Mouse (Mus musculus): ENCODE measurements around the gene Zfp595. TPM values are rescaled to one million over a fixed set of nuclear protein-coding genes. Genes with fewer than 3 reads are reported as not detected.
A peak's percentile ranks its signal among the peaks of the same experiment; 100 is the strongest.
"Not testable (repeated sequence)": the region's sequence is repeated elsewhere in the genome, so short reads cannot be mapped to it uniquely, and the experiment has no call there.

Gene Zfp595
- polyA plus RNA-seq (2016; fragmentation: Nextera tagmentation; extraction: Ambion mirVana): 1.7 and 2.0 TPM in 2 replicates

DNA sequence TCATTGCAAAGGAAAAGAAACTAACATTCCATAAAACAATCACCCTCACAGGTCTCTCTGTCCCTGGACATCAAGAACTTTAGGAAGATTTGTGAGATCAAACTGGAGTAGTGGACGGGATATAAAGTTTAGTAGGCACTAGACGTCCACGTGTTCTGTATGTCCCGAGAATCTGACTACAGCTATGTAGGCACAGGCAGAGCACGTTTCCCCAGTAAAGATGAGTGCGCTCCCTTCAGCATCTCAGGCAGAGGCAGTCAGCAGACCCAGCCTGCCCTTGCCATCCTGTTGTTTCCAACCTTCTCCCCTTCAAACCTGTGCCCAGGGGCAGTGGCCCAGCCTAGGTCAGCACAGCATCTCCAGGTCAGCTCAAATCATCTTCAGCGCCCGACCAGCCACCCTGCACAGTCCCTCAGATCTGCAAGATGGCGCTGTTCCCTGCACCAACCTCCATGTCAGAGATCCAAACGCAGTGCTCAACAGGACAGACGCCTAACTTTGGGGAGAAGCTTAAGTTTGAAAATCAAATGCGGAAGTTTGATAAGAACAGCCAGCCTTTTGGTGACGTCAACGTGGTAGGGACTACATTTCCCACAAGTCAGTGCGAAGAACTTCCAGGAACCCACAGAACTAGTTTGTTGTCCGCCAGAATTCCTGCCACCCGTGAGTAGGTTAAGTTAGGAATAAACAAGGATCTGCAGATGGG lies at the start of gene Zfp595:
Zfp595 (minus strand) TSS at position 552 of the 706 bp plus-strand sequence.
- no peak within 1 kb of the TSS for H3K27ac ChIP-seq

DNA sequence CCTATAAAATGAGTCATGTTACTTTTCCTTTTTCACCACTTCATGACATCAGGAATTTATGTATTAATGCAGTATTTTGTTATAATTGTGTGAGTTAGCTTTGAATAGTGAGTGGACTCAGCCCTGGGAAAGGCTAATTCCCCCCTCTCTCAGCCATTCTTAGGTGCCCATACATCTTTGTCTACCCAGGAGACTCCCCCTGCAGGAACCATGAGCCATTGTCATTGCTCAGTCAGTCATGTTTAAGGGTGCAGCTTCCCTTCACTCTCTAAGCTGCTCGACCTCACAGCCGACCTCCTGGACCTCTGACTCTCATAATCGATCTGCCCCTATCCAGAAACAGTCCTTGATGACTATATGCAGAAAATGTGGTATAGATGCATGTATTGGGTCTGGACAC lies 43.9 kb upstream of the Zfp595 start:
- H3K27ac ChIP-seq; H3K9ac ChIP-seq; H3K27me3 ChIP-seq (replicated peaks); H3K36me3 ChIP-seq; H3K4me2 ChIP-seq (replicated peaks); H3K9me3 ChIP-seq; H3K4me3 ChIP-seq; H3K4me1 ChIP-seq: not testable (repeated sequence)
- WGBS: 55% methylated on average over 3 of the region's 3 CpGs
- ATAC-seq (ENCODE audit: low FRiP score, low read depth): 0 out of 2 replicates have a peak, but pooled peaks have one; percentile 29

More for the DNA sequence above, at the start of gene Zfp595:
- Histone ChIP-seq H3K4me3 (peak within 1 kb of the TSS; percentile 45), H3K27me3 (replicated peaks) (no peaks in the 10 kb centered on the region), H3K4me2 (replicated peaks) (peak within 1 kb of the TSS; percentile 68), H3K4me1 (peaks cover 3% of the 10 kb centered on the region; the same call in 1 of the 2 replicates), H3K9me3 (no peaks in the 10 kb centered on the region), H3K9ac (peak within 1 kb of the TSS; percentile 55), H3K36me3 (no peaks in the 10 kb centered on the region)
- peak; percentile 94 for ATAC-seq (ENCODE audit: low FRiP score, low read depth)
- 21% methylated on average over 17 of the region's 17 CpGs for WGBS

DNA sequence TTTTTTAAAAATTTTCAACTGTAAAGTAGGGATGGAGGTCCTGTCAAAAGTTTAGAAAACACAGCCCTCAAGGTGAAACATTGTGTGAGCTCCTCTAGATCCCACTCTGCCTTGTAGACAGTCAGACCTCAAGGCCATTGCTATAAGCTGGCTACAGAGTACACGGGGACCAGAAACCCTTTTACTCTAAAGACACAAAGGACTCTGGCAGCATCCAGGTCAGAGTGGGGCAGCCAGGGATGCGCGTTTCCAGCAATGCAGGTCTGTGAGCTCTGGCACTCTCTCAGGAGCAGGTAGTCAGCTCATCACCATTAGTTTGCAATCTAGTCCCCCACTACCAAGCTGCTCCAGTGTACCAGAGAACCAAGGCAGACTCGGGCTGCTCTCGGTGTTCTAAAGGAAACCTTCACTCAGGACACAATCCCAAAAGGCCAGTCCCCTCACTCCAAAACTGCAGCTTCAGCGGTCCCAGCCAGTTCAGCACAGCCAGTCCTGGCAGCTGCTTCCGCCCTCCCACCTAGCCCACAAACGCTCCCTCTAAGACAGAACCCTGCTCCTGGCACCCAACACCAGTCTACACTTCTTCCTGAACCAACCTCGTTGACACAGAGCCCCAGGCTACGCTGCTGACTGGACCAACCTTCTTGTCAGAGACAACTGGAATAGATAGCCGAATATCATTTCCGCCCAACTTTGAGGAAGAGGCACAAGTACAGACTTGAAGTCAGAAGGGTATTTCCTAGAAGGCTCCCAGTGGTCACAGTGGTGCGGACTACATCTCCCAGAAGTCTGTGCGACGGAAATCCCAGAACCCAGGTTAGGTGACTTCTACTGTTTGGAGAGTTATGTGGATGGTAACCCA lies 42.9 kb upstream of the Zfp595 start, which contains the start of the genes Gm28041 and Zfp456:
Gm28041 (minus strand) TSS at position 684 of the 862 bp plus-strand sequence.
Zfp456 (minus strand) TSS at position 761 of the 862 bp plus-strand sequence.
- peak within 1 kb of the TSS; percentile 53 for H3K4me2 ChIP-seq (replicated peaks)
- not testable (repeated sequence) for H3K9me3 ChIP-seq; H3K27ac ChIP-seq; H3K27me3 ChIP-seq (replicated peaks); H3K9ac ChIP-seq; H3K36me3 ChIP-seq; H3K4me1 ChIP-seq
- H3K4me3 ChIP-seq: peak within 1 kb of the TSS; percentile 29
- peak; percentile 97 for ATAC-seq (ENCODE audit: low FRiP score, low read depth)
- WGBS: 20% methylated on average over 14 of the region's 15 CpGs

DNA sequence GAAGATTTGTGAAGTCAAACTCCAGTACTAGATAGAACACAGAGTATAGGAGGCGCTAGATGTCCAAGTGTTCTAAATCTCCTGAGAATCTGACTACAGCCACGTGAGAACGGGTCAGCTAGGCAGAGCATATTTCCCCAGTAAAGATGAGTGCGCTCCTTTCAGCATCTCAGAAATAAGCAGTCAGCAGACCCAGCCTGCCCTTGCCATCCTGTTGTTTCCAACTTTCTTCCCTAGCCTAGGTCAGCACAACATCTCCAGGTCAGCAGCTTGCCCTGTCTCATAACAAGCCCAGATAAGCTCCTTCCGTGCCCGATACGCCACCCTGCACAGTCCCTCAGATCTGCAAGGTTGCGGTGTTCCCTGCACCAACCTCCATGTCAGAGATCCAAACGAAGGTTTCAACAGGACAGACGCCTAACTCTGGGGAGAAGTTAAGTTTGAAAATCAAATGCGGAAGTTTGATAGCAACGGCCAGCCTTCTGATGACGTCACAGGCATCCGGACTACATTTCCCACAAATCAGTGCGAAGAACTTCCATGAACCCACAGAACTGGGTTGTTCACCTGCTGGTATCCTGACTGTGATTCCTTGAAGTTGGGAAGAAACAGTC lies 27.9 kb upstream of the Zfp595 start, which contains the start of the genes Gm28044 and Zfp953:
Gm28044 (minus strand) TSS at position 406 of the 614 bp plus-strand sequence.
Zfp953 (minus strand) TSS at position 475 of the 614 bp plus-strand sequence.
- H3K9me3 ChIP-seq: no peaks in the 10 kb centered on the region
- ATAC-seq (ENCODE audit: low FRiP score, low read depth): peak; percentile 94
- H3K4me3 ChIP-seq: peak within 1 kb of the TSS; percentile 65
- H3K4me2 ChIP-seq (replicated peaks): peak within 1 kb of the TSS; percentile 75
- no peaks in the 10 kb centered on the region for H3K36me3 ChIP-seq
- peak within 1 kb of the TSS; percentile 54 for H3K9ac ChIP-seq
- no peak within 1 kb of the TSS for H3K27ac ChIP-seq
- under 1% methylated on average over 15 of the region's 15 CpGs for WGBS
- no peaks in the 10 kb centered on the region for H3K4me1 ChIP-seq
- no peaks in the 10 kb centered on the region for H3K27me3 ChIP-seq (replicated peaks)

- Histone ChIP-seq H3K4me3 (no peak overlapping the region), H3K27me3 (replicated peaks) (no peaks in the 10 kb centered on the region), H3K4me1 (no peaks in the 10 kb centered on the region), H3K27ac (no peak overlapping the region), H3K4me2 (replicated peaks) (no peak overlapping the region), H3K36me3 (no peaks in the 10 kb centered on the region), H3K9ac (no peak overlapping the region), H3K9me3 (no peaks in the 10 kb centered on the region)
- ATAC-seq (ENCODE audit: low FRiP score, low read depth): no peak
Observed at GRCm38 (mm10) chr13:67351854-67352253, 19.5 kb upstream of the Zfp595 start.

GRCm38 (mm10) chr13:67343422-67343821 lies 11.1 kb upstream of the Zfp595 start:
- H3K36me3 ChIP-seq: no peaks in the 10 kb centered on the region
- no peak overlapping the region for H3K27ac ChIP-seq
- no peaks in the 10 kb centered on the region for H3K9me3 ChIP-seq
- no peak overlapping the region for H3K4me3 ChIP-seq
- WGBS: 88% methylated on average over 2 of the region's 2 CpGs
- no peak for ATAC-seq (ENCODE audit: low FRiP score, low read depth)
- H3K4me1 ChIP-seq: no peaks in the 10 kb centered on the region
- no peak overlapping the region for H3K9ac ChIP-seq
- no peaks in the 10 kb centered on the region for H3K27me3 ChIP-seq (replicated peaks)
- H3K4me2 ChIP-seq (replicated peaks): no peak overlapping the region

DNA sequence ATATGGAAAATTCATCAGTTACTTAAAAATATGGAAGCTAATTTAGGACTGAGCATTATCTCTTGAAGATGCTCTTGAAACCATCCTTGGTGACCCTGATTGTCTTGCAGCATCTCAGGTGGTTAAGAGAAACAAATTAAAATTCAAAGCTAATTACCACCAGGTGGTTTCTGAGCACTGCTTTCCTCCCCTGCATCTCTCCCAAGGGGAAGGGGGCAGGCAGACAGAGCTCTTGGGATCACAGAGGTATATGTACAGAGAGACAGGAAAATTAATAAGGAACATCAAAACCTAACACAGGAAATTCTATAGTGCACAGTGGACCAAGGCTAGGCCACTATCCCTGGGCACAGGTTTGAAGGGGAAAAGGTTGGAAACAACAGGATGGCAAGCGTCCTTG lies 507 bp upstream of the Zfp595 start:
- WGBS: 76% methylated on average over 1 of the region's 1 CpGs
- Histone ChIP-seq H3K4me3 (peak overlapping the region; percentile 45), H3K4me1 (peaks cover 3% of the 10 kb centered on the region; the same call in 1 of the 2 replicates), H3K36me3 (no peaks in the 10 kb centered on the region), H3K27ac (no peak overlapping the region), H3K4me2 (replicated peaks) (peak overlapping the region; percentile 68), H3K9me3 (no peaks in the 10 kb centered on the region), H3K27me3 (replicated peaks) (no peaks in the 10 kb centered on the region), H3K9ac (peak overlapping the region; percentile 55)
- peak; percentile 45 for ATAC-seq (ENCODE audit: low FRiP score, low read depth)

DNA sequence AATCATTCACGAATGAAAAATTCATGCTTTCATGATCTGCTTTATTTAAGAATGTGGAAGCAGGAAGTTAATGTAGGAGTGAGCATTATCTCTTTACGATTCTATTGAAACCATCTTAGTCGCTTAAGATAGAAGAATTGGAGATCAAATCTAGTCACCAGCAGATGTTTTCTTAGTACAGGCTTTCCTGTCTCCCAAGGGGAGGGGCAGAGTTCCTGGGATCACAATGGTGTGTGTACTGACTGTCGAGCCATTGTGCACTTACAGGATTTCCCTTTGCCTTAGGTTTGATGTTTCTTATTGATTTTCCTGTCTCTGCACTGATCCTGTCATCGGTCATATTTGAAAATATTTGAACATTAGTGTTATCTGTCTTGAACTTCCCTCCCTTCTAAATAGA lies 25.7 kb downstream of the Zfp595 start:
- Histone ChIP-seq H3K4me3 (peak overlapping the region; percentile 58), H3K9ac (no peak overlapping the region), H3K4me1 (peaks cover 3% of the 10 kb centered on the region; the same call in 1 of the 2 replicates), H3K27ac (no peak overlapping the region), H3K9me3 (no peaks in the 10 kb centered on the region), H3K27me3 (replicated peaks) (no peaks in the 10 kb centered on the region), H3K36me3 (no peaks in the 10 kb centered on the region), H3K4me2 (replicated peaks) (peak overlapping the region; percentile 88)
- ATAC-seq (ENCODE audit: low FRiP score, low read depth): peak; percentile 78
- 38% methylated on average over 5 of the region's 5 CpGs for WGBS

DNA sequence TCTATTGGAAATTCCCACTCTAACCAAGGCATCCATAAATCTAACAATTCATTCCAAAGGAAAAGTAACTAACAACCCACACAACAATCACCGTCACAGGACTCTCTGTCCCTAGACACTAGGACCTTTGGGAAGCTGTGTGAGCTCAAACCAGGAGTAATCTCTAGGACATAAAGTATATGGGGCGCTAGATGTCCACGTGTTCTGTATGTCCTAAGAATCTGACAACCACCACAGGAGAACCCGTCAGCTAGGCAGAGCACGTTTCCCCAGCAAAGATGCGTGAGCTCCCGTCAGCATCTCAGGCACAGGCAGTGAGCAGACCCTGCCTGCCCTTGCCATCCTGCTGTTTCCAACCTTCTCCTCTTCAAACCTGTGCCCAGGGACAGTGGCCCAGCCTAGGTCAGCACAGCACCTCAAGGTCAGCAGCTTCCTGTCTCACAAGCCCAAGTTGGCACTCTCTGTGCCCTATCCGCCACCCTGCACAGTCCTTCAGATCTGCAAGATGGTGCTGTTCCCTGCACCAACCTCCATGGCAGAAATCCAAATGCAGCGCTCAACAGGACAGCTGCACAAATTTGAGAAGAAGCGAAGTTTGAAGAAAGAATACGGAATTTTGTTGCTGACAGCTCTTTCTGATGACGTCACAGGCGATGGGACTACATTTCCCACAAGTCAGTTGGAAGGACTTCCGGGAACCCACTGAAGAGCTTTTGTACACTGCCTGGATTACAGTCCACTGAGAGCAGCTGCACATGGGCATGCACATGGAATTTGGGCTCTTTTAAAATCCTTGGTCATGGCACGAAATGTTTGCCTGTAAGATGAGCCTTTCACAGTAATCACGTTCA lies 26.3 kb downstream of the Zfp595 start, which contains the start of gene Zfp457:
Zfp457 (minus strand) TSS at position 664 of the 851 bp plus-strand sequence.
- no peaks in the 10 kb centered on the region for H3K36me3 ChIP-seq
- no peak within 1 kb of the TSS for H3K27ac ChIP-seq
- peak; percentile 100 for ATAC-seq (ENCODE audit: low FRiP score, low read depth)

GRCm38 (mm10) chr13:67278314-67278713 lies 54.1 kb downstream of the Zfp595 start, which contains the start of gene Zfp458:
Gene Zfp458 (minus strand): TSS chr13:67278466.
- H3K4me3 ChIP-seq: no peak within 1 kb of the TSS
- no peak within 1 kb of the TSS for H3K27ac ChIP-seq
- H3K9me3 ChIP-seq: no peaks in the 10 kb centered on the region
- no peaks in the 10 kb centered on the region for H3K4me1 ChIP-seq
- H3K36me3 ChIP-seq: no peaks in the 10 kb centered on the region
- no peaks in the 10 kb centered on the region for H3K27me3 ChIP-seq (replicated peaks)
- no peak within 1 kb of the TSS for H3K4me2 ChIP-seq (replicated peaks)
- WGBS: 55% methylated on average over 7 of the region's 7 CpGs
- no peak for ATAC-seq (ENCODE audit: low FRiP score, low read depth)
- no peak within 1 kb of the TSS for H3K9ac ChIP-seq

More for the DNA sequence above, 26.3 kb downstream of the Zfp595 start, which contains the start of gene Zfp457:
- WGBS: 9% methylated on average over 16 of the region's 16 CpGs
- Histone ChIP-seq H3K9ac (peak within 1 kb of the TSS; percentile 65), H3K27me3 (replicated peaks) (no peaks in the 10 kb centered on the region), H3K4me1 (peaks cover 3% of the 10 kb centered on the region; the same call in 1 of the 2 replicates), H3K4me3 (peak within 1 kb of the TSS; percentile 58), H3K9me3 (no peaks in the 10 kb centered on the region), H3K4me2 (replicated peaks) (peak within 1 kb of the TSS; percentile 88)
